Mouse (Mus musculus): Measurements from ENCODE around the gene Msi2. TPM values are rescaled to one million over a fixed set of nuclear protein-coding genes. Genes with fewer than 3 reads are reported as not detected.
A peak's percentile ranks its signal among the peaks of the same experiment; 100 is the strongest.

The Msi2 gene
- polyA plus RNA-seq, 1 experiment from 2014 or later: 10.9 TPM

GRCm38 (mm10) chr11:88348056-88348455, 370.3 kb downstream of the Msi2 start:
- Histone ChIP-seq H3K4me3 (replicated peaks) (no peak overlapping the region), H3K27ac (no peak overlapping the region), H3K9me3 (no peaks in the 10 kb centered on the region), H3K36me3 (no peaks in the 10 kb centered on the region), H3K4me1 (replicated peaks) (no peaks in the 10 kb centered on the region), H3K4me2 (replicated peaks) (no peak overlapping the region), H3K27me3 (replicated peaks) (no peaks in the 10 kb centered on the region), H3K9ac (no peak overlapping the region)
- ATAC-seq: no peak
- 92% methylated on average over 3 of the region's 3 CpGs for WGBS

DNA sequence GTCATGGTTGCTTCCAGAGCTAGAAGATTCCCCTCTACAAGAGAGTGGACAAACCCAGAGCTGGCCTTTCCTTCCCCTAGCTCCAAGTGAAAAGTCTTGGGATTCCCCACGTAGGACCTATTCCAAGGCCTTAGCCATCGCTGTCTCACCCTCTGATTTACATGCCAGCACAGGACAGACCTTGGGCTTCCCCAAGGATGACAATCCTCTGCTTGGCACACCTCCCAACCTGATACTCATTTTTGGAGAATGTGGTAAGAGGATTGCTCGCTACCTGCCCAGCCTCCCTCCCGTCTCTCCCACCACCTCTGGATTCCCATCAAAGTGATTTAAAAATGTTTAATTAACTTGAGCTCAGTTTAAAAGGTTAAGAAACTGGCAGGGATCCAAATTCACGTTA, 372.2 kb downstream of the Msi2 start:
- no peaks in the 10 kb centered on the region for H3K36me3 ChIP-seq
- H3K4me2 ChIP-seq (replicated peaks): no peak overlapping the region
- no peaks in the 10 kb centered on the region for H3K4me1 ChIP-seq (replicated peaks)
- no peaks in the 10 kb centered on the region for H3K9me3 ChIP-seq
- H3K9ac ChIP-seq: no peak overlapping the region
- H3K4me3 ChIP-seq (replicated peaks): no peak overlapping the region
- no peak overlapping the region for H3K27ac ChIP-seq
- no peaks in the 10 kb centered on the region for H3K27me3 ChIP-seq (replicated peaks)
- no peak for ATAC-seq
- 91% methylated on average over 5 of the region's 5 CpGs for WGBS

- no peaks in the 10 kb centered on the region for H3K9me3 ChIP-seq
- no peak overlapping the region for H3K9ac ChIP-seq
- WGBS: 91% methylated on average over 3 of the region's 3 CpGs
- no peak overlapping the region for H3K27ac ChIP-seq
- no peak overlapping the region for H3K4me3 ChIP-seq (replicated peaks)
- no peaks in the 10 kb centered on the region for H3K4me1 ChIP-seq (replicated peaks)
- ATAC-seq: no peak
- H3K36me3 ChIP-seq: 0 out of 2 replicates have a peak, but pooled peaks cover 4% of the 10 kb centered on the region
- no peak overlapping the region for H3K4me2 ChIP-seq (replicated peaks)
- no peaks in the 10 kb centered on the region for H3K27me3 ChIP-seq (replicated peaks)
Measured at GRCm38 (mm10) chr11:88337926-88338325, 380.4 kb downstream of the Msi2 start.

DNA sequence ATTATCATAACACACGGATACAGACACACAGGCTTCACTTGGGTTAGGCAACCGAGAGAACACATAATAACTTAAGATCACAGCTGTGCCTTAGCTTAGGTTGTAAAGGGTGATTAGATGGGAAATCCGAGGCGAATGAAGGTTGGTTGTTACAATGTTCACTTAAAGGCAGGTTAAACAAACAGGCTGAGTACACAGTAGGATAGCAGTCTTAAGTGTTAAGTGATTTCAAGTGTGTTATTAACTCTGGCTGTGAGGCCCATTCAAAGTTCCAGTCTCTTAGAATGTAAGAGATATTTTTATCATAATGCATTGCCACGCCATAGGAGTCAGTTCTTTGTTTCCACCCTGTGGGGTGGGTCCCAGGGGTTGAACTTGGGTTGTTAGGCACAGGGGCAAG, 383.4 kb downstream of the Msi2 start:
- 35% methylated on average over 5 of the region's 5 CpGs for WGBS
- Histone ChIP-seq H3K4me1 (replicated peaks) (peaks cover 7% of the 10 kb centered on the region; the same call in 1 of the 2 replicates), H3K9me3 (no peaks in the 10 kb centered on the region), H3K27me3 (replicated peaks) (no peaks in the 10 kb centered on the region), H3K4me2 (replicated peaks) (no peak overlapping the region), H3K27ac (no peak overlapping the region), H3K9ac (no peak overlapping the region), H3K36me3 (0 out of 2 replicates have a peak, but pooled peaks cover 4% of the 10 kb centered on the region), H3K4me3 (replicated peaks) (no peak overlapping the region)
- ATAC-seq: 0 out of 2 replicates have a peak, but pooled peaks have one; percentile 47

GRCm38 (mm10) chr11:88332309-88332934, 385.9 kb downstream of the Msi2 start:
- H3K27me3 ChIP-seq (replicated peaks): no peaks in the 10 kb centered on the region
- H3K4me2 ChIP-seq (replicated peaks): no peak overlapping the region
- H3K36me3 ChIP-seq: no peaks in the 10 kb centered on the region
- H3K4me3 ChIP-seq (replicated peaks): no peak overlapping the region
- ATAC-seq: no peak
- no peaks in the 10 kb centered on the region for H3K9me3 ChIP-seq
- no peak overlapping the region for H3K27ac ChIP-seq
- WGBS: 87% methylated on average over 8 of the region's 8 CpGs
- H3K4me1 ChIP-seq (replicated peaks): peaks cover 7% of the 10 kb centered on the region; the same call in 1 of the 2 replicates
- no peak overlapping the region for H3K9ac ChIP-seq

GRCm38 (mm10) chr11:88331722-88332121, 386.6 kb downstream of the Msi2 start:
- Histone ChIP-seq H3K9me3 (no peaks in the 10 kb centered on the region), H3K9ac (no peak overlapping the region), H3K27me3 (replicated peaks) (no peaks in the 10 kb centered on the region), H3K4me3 (replicated peaks) (no peak overlapping the region), H3K36me3 (no peaks in the 10 kb centered on the region), H3K4me1 (replicated peaks) (peaks cover 7% of the 10 kb centered on the region; the same call in 1 of the 2 replicates), H3K4me2 (replicated peaks) (no peak overlapping the region), H3K27ac (no peak overlapping the region)
- 93% methylated on average over 8 of the region's 8 CpGs for WGBS
- ATAC-seq: no peak

GRCm38 (mm10) chr11:88330799-88331198, 387.5 kb downstream of the Msi2 start:
- no peaks in the 10 kb centered on the region for H3K27me3 ChIP-seq (replicated peaks)
- no peaks in the 10 kb centered on the region for H3K36me3 ChIP-seq
- H3K9ac ChIP-seq: no peak overlapping the region
- H3K4me2 ChIP-seq (replicated peaks): no peak overlapping the region
- no peak for ATAC-seq
- WGBS: 25% methylated on average over 11 of the region's 11 CpGs
- no peak overlapping the region for H3K4me3 ChIP-seq (replicated peaks)
- H3K4me1 ChIP-seq (replicated peaks): peaks cover 7% of the 10 kb centered on the region; the same call in 1 of the 2 replicates
- no peaks in the 10 kb centered on the region for H3K9me3 ChIP-seq
- no peak overlapping the region for H3K27ac ChIP-seq

DNA sequence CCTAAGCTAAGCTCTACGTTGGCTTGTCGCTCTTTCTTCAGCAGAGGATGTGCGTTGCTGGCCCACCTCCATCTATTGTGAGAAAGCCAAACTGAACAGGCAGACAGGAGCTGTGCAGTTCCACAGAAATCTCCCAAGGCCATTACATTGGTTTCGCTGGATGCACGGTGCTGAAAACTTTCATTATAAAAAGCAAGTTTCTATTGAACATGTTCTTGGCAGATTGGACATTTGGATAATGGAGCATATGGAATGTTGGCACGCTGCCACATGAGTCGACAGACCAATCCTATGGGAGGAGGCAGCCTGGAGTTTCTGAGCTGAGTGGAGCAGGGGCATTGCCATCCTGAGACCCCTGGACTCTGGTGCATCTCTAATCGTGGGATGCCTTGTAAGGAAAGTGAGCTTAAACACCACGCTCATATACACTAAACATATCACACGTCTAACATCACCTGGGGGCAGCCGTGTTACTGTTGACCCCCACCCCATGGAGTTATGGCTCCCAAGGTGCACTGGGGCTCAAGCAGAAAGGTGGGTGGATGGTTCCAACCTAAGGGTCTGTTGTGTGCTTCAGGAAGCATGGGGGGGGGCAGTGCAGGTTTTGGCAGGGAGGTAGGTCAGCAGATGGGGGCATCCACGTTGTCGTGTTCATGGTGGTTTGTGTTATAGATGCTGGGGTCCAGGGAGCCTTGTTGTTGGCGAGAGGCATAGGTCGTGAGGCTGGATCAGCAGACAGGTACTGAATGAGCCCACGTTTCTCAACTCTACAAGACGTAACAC, 389.3 kb downstream of the Msi2 start:
- no peak for ATAC-seq

GRCm38 (mm10) chr11:88327016-88327415, 391.3 kb downstream of the Msi2 start:
- Histone ChIP-seq H3K9ac (no peak overlapping the region), H3K4me2 (replicated peaks) (no peak overlapping the region)
- no peak for ATAC-seq

More for the DNA sequence above, 389.3 kb downstream of the Msi2 start:
- no peak overlapping the region for H3K9ac ChIP-seq
- H3K4me2 ChIP-seq (replicated peaks): no peak overlapping the region
- WGBS: 80% methylated on average over 17 of the region's 17 CpGs
- peaks cover 7% of the 10 kb centered on the region; the same call in 1 of the 2 replicates for H3K4me1 ChIP-seq (replicated peaks)
- H3K4me3 ChIP-seq (replicated peaks): no peak overlapping the region
- no peaks in the 10 kb centered on the region for H3K9me3 ChIP-seq
- H3K36me3 ChIP-seq: no peaks in the 10 kb centered on the region
- H3K27me3 ChIP-seq (replicated peaks): no peaks in the 10 kb centered on the region
- no peak overlapping the region for H3K27ac ChIP-seq

GRCm38 (mm10) chr11:88318850-88319249, 399.5 kb downstream of the Msi2 start:
- H3K4me1 ChIP-seq (replicated peaks): peaks cover 3% of the 10 kb centered on the region; the same call in 1 of the 2 replicates
- H3K27ac ChIP-seq: no peak overlapping the region
- H3K27me3 ChIP-seq (replicated peaks): no peaks in the 10 kb centered on the region
- 72% methylated on average over 5 of the region's 5 CpGs for WGBS
- no peaks in the 10 kb centered on the region for H3K9me3 ChIP-seq
- no peak for ATAC-seq
- no peaks in the 10 kb centered on the region for H3K36me3 ChIP-seq
- H3K9ac ChIP-seq: no peak overlapping the region
- H3K4me3 ChIP-seq (replicated peaks): no peak overlapping the region
- H3K4me2 ChIP-seq (replicated peaks): no peak overlapping the region

More at GRCm38 (mm10) chr11:88327016-88327415, 391.3 kb downstream of the Msi2 start:
- Histone ChIP-seq H3K9me3 (no peaks in the 10 kb centered on the region), H3K27ac (no peak overlapping the region), H3K36me3 (no peaks in the 10 kb centered on the region), H3K4me3 (replicated peaks) (no peak overlapping the region), H3K4me1 (replicated peaks) (peaks cover 7% of the 10 kb centered on the region; the same call in 1 of the 2 replicates), H3K27me3 (replicated peaks) (no peaks in the 10 kb centered on the region)
- 18% methylated on average over 4 of the region's 4 CpGs for WGBS

DNA sequence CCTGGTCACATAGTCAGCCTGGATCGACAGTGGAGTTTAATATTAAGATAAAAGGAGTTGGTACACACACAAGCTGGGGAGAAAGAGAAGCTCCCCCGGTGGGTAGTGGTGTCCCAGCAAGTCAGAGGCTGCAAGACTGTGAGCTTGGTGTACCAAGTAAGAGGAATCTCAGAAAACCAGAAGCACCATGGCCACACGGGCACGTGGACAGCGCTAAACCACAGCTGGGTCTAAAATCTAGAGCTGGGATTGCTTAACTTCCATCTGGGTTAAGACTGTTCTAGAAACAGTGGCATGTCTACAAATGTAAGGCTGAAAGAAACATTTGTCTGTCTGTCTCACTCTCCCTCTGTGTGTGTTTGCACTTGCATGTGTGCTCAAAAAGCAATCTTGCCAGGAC, 402.9 kb downstream of the Msi2 start:
- Histone ChIP-seq H3K4me2 (replicated peaks) (no peak overlapping the region), H3K27ac (no peak overlapping the region), H3K4me3 (replicated peaks) (no peak overlapping the region), H3K36me3 (no peaks in the 10 kb centered on the region), H3K27me3 (replicated peaks) (no peaks in the 10 kb centered on the region), H3K9me3 (no peaks in the 10 kb centered on the region), H3K9ac (no peak overlapping the region), H3K4me1 (replicated peaks) (peaks cover 3% of the 10 kb centered on the region; the same call in 1 of the 2 replicates)
- no peak for ATAC-seq
- WGBS: 81% methylated on average over 5 of the region's 5 CpGs

- no peaks in the 10 kb centered on the region for H3K36me3 ChIP-seq
- H3K27ac ChIP-seq: no peak overlapping the region
- WGBS: 54% methylated on average over 6 of the region's 6 CpGs
- ATAC-seq: no peak
- H3K4me1 ChIP-seq (replicated peaks): peaks cover 3% of the 10 kb centered on the region; the same call in 1 of the 2 replicates
- no peaks in the 10 kb centered on the region for H3K9me3 ChIP-seq
- no peaks in the 10 kb centered on the region for H3K27me3 ChIP-seq (replicated peaks)
- H3K9ac ChIP-seq: no peak overlapping the region
- H3K4me3 ChIP-seq (replicated peaks): no peak overlapping the region
- H3K4me2 ChIP-seq (replicated peaks): no peak overlapping the region
Measured at GRCm38 (mm10) chr11:88314471-88314870, 403.8 kb downstream of the Msi2 start.
